Mouse (Mus musculus) fibroblast of lung, adult 2 months (primary cell): Measurements from ENCODE around the gene Galk1.
"Not testable (repeated sequence)": the region's sequence is repeated elsewhere in the genome, so short reads cannot be mapped to it uniquely, and the experiment has no call there.

Source experiments
- DNase-seq: peaks from one replicate; pipeline ENCODE4 v3.0.0-alpha.2; 2011; ENCODE audit warnings: low read depth

Galk1 gene

DNA sequence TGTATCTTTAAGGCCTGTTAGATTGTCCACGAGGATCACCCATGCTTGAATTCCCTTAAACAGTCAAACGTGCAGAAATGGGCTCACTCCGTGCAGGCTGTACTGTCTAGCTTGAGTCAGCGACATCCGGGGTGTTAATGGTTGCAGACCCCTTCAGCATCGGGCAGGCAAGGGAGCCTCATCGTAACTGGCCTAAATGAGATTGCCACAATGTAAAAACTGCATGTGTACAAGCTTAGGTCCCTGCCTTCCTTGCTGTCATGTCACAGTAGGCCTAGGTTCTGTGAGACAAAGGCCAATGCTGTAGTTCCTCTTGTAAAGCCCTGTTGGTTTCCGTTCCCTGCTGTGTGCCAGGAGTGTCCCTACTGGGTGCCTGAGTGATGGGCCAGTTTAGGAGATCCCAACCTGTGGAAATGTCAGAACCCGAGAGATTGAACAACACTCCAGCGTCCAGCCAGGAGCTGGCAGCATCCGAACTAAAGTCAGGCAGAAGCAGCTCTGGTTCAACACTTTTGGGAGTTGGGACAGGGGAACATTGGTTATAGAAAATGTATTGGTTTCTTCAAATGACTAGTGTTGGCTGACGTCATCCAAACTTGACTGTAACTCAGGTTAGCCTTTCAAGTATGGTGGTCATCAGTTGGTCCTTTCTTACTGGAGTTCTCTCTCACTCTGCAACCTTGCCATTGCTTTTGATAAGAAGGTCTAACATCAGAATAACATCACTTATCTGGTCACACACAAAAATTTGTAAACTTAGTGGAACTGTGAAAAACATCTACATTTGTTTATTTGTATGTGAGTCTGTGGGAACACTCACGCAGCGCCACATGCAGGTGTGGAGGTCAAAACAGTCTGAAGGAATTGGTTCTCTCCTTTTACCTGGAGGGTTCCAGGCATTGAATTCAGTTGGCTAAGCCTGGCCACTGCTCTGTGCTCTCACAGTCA, 18.7 kb upstream of the Galk1 start:
- no peak for DNase-seq

DNA sequence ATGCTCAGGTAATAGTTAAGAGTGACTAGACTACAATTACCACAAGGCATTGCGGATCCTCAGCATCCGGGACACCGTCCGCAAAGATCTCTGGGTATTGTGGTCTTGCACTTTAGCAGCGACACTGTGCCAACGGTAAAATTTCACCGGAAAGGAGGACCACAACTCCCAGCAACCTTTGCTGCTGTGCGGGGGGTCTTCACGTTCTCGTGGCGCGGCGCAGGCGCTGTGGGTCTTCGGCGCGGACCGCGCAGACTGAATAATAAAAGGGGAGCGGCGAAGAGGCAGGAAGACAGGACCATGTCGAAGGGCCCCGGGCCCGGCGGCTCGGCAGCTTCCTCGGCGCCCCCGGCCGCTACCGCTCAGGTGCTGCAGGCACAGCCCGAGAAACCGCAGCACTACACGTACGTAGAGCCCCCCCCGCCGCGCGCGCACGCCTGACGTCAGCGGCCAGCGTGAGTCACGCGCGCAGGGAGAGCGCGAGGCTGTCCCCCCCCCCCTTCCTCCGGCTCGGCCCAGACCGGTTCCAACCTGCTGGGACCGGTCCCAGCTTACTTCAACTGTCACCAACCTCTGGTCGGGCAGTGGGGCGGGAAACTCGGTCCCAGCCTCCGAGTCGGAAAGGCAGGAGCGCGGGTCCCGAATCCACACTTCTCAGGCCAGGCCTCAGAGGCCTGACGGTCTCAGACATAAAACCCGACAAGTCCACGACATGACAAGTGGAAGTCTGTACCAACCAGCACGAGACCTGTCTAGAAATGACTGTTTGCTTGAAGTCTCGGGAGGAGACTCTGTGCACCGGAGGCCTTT, 17.8 kb upstream of the Galk1 start, which contains the start of gene Unk:
Gene Unk, plus strand, starts transcription at position 235 of the 810 bp plus-strand sequence.
- peak; percentile 98 for DNase-seq

DNA sequence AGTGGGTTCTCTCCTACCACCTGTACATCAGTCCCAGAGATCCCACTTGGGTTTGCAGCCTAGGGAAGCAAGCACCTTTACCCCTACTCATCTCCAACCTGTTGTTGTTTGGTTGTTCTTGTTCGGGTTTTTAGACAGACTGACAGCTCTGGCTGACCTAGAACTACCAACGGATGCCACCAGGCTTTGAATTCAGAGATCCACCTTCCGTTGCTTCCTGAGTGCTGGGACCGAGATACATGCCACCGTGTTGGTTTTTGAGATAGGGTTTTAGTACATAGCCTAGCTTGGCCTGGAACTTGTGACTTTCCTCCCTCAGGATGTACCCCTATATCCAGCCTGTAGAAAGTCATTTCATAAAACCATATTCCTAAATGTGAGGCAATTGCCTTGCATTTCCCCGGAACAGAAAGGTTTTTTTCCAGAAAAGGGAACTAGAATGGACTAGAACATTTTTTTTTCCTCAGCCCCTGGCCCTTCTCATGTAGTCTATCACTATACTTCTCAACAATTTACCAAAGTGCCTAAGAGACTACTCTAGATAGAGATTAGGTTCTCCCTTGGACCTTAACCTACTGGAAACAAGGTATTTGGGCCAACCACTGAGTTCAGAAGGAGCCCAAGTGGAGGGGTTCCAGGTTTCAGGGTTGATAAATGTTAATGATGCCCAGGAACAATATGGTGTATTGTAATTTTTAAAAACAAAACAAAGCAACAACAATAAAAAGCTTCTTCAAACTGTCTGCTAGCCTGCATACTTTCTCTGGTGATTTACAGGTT, 16.8 kb upstream of the Galk1 start:
- DNase-seq, result no peak

DNA sequence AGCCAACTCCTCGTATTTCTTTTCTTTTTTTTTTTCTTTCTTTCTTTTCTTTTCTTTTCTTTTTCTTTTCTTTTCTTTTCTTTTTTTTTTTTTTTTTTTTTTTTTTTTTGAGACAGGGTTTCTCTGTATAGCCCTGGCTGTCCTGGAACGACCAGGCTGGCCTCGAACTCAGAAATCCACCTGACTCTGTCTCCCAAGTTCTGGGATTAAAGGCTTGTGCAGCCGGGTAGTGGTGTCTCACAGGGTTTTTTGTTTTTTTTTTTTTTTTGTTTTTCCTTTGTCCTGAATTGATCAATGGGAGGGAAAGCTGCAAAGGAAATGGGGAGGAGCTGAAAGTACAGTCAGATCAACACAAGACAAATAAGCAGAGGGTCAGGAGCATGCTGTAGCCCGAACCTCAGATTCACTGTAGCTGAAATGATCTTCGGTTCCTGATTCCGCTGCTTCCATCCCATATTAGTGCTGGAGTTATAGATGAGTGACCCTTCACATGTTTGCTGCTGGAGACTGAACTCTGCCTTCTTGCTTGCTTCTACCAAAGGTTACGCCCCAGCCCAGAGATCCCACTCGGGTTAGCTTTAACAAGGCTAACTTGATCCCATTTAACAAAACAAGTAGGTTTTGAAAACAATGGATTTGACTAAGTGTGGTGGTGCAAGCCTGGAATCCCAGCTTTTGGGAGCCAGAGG, 15.8 kb upstream of the Galk1 start:
- no peak for DNase-seq

DNA sequence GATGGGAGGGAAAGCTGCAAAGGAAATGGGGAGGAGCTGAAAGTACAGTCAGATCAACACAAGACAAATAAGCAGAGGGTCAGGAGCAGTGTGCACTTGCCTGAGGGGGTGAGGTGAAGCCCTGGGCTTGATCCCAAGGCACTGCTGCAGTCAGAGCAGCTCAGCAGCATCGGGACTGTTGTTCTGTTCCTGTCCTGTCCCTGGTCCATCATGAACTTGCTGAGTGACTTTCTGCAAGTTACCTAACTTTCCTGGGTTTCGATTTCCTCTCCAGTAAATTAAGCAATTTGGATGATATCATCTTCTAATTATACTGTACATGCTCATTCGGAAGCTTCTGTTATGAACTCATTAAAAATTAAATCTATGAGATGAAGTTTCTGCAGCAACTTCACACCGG, 15.2 kb upstream of the Galk1 start, which contains the start of gene H3f3b:
Gene H3f3b, minus strand, starts transcription at position 207 of the 400 bp plus-strand sequence.
- DNase-seq, result no peak

DNA sequence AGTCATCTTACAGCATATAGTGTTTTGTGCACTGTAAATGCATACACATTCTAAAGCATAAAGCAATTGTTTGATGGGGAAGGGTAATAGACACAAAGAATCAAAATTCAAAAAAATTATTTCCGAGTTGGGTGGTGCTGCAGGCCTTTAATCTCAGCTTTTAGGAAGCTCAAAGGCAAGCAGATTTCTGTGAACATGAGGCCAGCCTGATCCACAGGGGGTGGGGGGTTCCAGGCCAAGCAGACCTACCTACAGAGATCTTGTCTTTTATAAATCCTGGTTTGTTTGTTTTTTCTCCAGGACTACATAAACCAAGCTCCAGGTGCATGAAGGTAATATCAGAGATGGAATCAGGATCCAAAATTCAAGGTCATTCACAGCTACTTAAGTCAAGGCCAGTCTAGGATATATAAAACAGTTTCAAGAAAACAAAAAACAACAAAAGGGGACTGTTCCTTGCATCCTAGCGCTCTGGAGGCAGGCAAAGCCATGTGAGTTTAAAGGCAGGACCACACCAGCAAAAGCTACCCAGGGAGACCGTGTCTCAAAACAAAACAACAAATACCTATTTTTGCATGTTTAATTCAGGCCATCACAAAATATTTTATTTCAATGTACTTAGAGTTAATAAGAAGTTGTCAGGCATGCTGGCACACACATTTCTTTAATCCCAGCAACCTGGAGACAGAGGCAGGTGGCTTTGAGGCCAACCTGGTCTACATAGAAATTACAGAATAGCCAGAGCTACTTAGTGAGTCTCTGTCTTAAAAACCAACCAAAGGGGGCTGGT, 12.7 kb upstream of the Galk1 start:
- no peak for DNase-seq

DNA sequence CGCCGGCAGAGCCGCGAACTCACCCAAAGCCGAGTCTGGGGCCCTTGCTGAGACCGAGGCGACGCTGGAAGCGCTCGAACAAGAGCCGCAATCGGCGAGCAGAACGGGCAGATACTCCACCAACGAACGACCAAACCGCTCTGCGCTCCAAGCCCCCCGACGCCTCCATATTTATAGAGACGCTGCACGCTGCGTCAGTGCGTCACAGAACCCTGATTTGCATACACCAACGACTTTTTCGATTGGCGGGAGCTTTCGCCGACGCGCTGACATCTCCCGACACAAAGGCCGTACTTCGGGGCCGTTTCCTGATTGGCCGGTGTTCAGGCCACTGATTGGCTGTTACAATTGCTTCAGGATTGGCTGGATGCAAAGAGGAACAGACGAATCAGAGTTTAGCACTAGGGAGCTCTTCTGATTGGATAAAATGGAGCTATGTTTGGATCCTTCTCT, 11.9 kb upstream of the Galk1 start:
- peak; percentile 98 for DNase-seq

DNA sequence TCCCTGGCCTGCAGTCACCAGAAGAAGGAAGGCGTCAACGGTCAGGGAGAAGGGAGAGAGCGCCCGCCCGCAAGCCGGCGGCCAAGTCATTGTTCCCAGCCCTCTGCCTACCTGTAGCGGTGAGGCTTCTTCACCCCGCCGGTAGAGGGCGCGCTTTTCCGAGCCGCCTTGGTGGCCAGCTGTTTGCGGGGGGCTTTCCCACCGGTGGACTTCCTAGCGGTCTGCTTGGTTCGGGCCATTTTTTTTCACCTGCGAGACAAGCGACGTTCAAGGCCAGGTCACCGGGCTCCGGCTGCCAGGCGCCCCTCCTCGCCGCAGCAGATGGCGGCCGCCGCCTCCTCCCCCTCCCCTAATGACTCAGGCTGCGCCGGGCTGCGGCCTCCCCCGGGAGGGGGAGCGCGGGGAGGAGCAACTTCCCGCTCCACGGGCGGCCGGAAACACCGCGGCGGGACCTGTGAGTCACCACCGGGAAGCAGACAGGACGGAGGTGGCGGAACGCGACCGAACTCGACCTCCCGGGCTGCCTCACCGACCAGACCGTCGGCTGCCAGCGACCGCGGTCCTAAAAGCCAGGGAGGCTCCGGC, 11.3 kb upstream of the Galk1 start:
- no peak for DNase-seq

DNA sequence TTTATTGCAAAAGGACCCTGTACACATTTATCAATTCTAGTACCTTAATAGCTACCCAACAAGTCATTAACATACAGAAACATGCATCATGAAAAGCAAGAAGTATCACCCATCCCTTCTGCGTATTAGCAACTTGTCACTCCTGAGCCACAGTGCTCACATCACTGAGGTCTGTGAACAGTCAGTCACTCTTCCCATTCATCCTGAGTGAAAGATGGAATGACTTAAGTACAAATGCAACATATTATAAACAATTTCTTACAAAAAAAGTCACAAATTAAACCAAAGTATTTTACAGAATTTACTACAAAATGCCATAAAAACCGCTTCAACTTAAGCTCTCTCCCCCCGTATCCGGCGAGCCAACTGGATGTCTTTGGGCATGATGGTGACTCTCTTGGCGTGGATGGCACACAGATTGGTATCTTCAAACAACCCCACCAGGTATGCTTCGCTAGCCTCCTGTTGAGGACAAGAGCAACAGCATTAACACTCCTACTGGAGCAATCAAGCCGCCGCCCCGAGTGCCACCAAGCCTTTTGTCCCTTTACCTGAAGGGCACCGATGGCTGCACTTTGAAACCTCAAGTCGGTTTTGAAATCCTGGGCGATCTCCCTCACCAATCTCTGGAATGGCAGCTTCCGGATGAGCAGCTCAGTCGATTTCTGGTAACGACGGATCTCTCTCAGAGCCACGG, 10.7 kb upstream of the Galk1 start:
- DNase-seq, result not testable (repeated sequence)

DNA sequence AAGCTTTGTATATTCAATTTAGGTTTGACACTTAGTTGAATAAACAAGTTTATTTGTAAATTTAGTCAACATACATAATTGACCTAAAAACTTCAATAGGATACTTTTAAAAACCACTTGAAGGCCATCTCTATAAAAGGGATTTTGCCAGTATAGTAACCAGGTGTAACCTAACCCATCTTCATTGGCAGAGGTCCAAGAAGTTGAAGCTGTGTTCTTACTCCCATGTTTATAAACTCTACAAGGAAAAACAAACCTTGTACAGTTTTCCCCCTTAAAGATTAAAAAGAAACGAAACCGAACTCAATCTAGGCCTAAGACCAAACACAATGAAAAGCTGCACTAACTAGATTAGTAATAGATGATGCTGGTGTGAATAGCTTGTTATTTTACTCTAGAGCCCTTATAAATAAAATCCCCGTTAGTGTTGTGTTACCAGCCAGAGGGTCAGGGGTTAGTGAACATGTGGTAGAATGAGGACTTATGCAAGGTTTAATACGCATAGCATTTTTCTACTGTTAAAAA, 9.8 kb upstream of the Galk1 start:
- no peak for DNase-seq

DNA sequence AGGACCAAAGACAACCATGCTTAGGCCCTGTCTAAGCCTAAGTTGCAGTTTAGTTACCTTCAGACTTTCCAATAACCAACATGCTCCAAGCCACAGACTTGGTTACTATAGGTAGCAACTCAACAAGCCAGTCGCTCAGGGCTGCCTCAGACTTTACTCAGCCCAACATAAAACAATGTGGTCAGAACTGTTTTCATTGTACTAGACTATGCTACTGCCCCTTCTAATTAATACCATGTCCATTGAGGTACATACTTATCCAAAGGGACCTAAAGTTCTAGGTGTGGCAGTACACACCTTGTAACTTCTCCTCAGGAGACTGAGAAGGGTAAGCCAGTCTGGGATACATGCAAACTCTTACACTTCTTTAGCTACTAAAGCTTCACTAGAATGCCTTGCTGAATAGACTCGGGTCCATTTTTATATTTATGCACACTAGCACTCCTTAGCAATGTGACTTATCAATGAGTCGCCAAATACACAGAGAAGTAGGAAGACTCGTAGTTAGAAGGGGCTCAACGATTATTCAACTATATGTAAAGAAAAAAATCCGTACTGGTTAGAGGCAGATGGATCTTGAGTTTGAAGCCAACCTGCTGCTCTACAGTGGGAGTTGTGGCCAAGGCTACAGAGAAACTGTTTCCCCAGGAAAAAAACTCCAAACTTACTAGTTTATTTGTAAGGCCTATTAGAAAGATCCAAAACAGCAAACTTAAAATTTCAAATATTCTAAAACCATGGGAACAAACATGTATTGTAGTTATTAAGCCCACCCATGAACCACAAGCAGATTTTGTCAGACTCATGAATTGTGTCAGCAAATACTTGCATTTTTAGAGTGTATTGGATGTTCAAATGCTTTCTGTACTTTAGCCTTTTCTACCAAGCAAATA, 9.1 kb upstream of the Galk1 start:
- no peak for DNase-seq

DNA sequence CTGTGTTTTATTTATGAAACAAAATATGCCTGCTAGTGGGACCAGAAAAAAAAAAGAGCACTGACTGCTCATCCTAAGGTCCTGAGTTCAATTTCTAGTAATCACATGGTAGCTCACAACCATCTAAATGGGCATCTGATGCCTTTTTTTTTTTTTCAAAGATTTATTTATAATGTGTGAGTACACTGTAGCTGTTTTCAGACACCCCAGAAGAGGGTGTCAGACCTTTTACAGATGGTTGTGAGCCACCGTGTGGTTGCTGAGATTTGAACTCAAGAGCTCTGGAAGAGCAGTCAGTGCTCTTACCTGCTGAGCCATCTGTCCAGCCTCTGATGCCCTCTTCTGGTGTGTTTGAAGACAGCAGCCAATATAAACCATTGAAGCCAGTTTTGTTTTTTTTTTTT, 8.0 kb upstream of the Galk1 start:
- DNase-seq, result no peak

DNA sequence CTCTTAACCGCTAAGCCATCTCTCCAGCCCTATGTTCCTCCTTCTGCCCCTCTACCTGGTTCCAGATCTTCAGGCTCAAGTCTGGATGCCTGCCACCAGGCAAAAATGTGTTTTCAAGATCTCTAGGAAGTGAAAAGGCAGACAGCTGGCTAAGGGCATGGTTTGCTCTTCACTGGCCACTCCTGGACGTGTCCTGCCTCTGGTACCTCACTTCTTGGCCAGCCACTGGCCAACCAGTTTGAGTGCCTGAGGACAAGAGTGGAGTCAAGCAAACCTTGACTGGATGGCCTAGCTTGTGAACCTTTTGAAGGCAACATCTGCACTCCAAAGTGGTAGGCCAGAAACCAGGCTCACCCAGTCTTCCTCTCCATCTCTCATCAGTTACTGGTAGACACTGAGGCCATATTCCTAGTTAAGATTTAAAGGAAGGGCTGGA, 7.5 kb upstream of the Galk1 start:
- no peak for DNase-seq

DNA sequence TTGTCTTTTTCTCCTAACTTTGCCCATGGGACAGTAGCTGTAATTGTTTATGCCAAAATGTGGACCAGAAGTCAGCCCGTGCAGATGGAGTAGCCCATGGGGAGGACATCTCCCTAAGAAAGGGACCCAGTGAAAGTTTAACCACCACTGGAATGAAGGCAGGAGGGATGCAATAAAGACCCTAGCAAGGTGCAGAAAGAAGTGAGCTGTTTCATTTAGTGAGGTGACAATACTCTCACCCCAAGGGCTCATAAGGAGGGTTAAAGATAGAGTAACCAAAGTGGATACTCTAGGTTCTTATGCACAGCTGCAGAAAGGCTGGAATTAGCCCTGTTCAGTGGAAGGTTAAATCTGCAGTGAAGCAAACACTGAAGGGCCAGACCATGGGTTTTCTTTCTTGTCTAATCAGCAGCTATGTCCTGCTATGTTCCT, 6.9 kb upstream of the Galk1 start:
- DNase-seq, result no peak

DNA sequence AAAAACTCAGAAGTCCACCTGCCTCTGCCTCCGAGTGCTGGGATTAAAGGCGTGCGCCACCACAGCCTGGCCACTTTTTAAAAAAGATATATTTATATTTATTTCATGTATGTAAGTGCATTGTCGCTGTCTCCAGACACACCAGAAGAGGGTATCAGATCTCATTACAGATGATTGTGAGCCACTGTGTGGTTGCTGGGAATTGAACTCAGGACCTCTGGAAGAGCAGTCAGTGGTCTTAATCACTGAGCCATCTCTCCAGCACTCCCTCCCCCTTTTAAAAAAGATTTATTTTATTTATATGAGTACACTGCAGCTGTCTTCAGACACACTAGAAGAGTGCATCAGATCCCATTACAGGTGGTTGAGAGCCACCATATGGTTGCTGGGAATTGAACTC, 6.3 kb upstream of the Galk1 start:
- DNase-seq, result not testable (repeated sequence)

DNA sequence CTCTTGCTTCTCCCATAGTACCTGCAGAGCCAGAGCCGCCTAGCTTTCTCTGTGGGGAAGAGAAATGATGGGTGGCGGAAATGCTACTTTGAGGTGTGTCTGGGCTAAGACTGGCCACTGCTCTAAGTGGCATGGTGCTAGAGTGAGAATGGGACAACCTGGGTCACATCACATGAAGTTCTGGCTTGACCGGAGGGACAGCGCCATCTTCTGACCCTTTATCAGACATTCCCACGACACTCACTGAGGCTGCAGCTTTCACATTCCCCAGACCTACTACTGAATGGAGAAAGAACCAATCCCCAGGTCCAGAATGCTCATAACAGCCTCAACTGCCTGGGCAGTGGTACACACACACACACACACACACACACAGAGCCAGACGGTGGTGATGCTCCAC, 5.6 kb upstream of the Galk1 start:
- DNase-seq, result no peak

DNA sequence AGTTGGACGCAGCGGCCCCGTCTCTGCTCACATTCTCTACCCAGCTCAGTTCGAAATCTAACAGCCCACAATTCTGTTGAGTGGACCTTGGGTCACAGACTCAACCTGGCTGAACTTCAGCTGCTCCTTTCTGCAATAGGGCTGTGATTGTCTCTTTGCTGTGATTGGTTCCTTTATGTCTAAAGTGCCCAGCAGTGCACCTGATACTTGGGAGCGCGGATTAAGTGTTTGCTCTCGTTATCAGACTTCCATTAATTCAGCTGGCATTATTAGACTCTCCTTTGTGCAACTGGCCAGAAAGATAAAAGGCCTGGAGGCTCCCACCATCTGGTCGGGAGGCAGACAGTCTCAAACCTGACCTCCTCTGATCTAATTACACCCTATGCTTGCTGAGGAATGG, 2.3 kb upstream of the Galk1 start:
- no peak for DNase-seq
